Mouse (Mus musculus): ENCODE results near the gene Brd7. TPM values are rescaled to one million over a fixed set of nuclear protein-coding genes. Genes with fewer than 3 reads are reported as not detected.
A peak's percentile ranks its signal among the peaks of the same experiment; 100 is the strongest.

Brd7 gene
- polyA plus RNA-seq, 1 experiment from 2014 or later: 75.2 TPM

DNA sequence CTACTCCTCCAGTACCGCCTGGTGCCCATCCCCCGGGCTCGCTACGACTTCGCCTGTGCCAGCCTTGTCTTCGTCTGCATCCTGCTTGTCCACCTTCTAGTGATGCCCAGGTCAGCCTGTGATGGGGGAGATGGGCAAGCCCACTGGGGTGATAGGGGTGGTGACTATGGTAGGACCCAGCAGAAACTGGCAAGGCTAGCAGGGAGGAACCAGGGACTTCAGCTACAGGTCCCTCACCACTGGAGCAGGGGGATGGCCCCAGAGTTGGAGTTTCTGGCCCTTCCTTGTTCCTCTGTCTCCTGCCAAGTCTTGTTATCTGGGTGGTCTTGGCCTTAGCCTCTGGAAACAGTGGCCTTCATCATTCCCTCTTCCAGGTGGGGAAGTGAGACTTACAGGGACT is 41.9 kb downstream of the Brd7 start:
- no peak overlapping the region for H3K27ac ChIP-seq
- peaks cover 11% of the 10 kb centered on the region for H3K4me1 ChIP-seq
- no peaks in the 10 kb centered on the region for H3K9me3 ChIP-seq (replicated peaks)
- H3K36me3 ChIP-seq (ENCODE audit: poor library complexity, severe bottlenecking): peaks cover 5% of the 10 kb centered on the region
- H3K27me3 ChIP-seq: no peaks in the 10 kb centered on the region
- no peak overlapping the region for H3K4me2 ChIP-seq
- ATAC-seq: no peak
- H3K4me3 ChIP-seq: no peak overlapping the region
- H3K9ac ChIP-seq: no peak overlapping the region
- WGBS: 94% methylated on average over 6 of the region's 6 CpGs

DNA sequence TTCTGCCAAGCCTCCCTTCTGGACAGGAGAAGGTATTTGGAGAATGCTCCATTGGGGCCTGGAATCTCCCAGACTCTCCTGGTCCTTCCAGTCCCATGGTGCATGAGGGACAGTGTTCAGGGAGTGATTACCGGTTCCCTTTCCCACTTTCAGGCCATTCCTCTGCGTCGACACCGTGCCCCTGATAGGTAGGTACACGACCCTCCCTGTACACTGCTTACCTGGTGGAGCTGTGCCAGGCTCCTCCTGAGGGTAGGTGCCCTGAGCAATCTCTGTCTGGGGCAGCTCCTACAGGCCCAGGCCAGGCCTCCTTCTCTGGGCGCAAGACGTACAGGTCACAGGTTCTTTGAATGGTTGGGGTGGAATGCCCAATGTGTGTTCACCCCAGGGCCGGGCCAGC is 43.8 kb downstream of the Brd7 start:
- H3K9ac ChIP-seq: no peak overlapping the region

DNA sequence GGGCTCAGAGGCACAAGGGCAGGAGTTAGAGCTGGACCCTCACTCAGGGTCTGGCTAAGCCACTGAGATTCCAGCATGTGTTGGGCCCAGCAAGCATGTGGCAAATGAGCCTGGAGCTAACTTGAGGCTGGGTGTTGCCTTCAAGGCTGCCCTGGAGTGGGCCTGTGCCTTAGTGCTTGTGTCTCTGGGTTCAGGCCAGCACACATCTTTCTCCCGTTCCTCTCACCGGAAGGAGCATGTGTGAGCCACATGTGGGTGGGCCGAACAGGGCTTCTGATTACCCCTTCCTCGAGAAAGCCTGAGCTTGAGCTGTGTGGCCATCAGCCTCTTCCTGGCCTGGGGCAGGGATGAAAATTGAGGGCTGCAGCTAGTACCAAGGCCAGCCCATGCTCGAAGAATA is 44.7 kb downstream of the Brd7 start:
- Histone ChIP-seq H3K4me2 (no peak overlapping the region), H3K9ac (no peak overlapping the region), H3K27ac (no peak overlapping the region), H3K4me3 (no peak overlapping the region), H3K36me3 (ENCODE audit: poor library complexity, severe bottlenecking) (no peaks in the 10 kb centered on the region), H3K4me1 (peaks cover 11% of the 10 kb centered on the region), H3K27me3 (no peaks in the 10 kb centered on the region), H3K9me3 (replicated peaks) (no peaks in the 10 kb centered on the region)
- WGBS: 88% methylated on average over 5 of the region's 5 CpGs
- ATAC-seq: no peak

More for the DNA sequence above, 43.8 kb downstream of the Brd7 start:
- H3K9me3 ChIP-seq (replicated peaks): no peaks in the 10 kb centered on the region
- H3K4me3 ChIP-seq: no peak overlapping the region
- H3K36me3 ChIP-seq (ENCODE audit: poor library complexity, severe bottlenecking): no peaks in the 10 kb centered on the region
- peaks cover 11% of the 10 kb centered on the region for H3K4me1 ChIP-seq
- H3K27ac ChIP-seq: no peak overlapping the region
- H3K27me3 ChIP-seq: no peaks in the 10 kb centered on the region
- no peak overlapping the region for H3K4me2 ChIP-seq
- 94% methylated on average over 8 of the region's 8 CpGs for WGBS
- ATAC-seq: no peak

DNA sequence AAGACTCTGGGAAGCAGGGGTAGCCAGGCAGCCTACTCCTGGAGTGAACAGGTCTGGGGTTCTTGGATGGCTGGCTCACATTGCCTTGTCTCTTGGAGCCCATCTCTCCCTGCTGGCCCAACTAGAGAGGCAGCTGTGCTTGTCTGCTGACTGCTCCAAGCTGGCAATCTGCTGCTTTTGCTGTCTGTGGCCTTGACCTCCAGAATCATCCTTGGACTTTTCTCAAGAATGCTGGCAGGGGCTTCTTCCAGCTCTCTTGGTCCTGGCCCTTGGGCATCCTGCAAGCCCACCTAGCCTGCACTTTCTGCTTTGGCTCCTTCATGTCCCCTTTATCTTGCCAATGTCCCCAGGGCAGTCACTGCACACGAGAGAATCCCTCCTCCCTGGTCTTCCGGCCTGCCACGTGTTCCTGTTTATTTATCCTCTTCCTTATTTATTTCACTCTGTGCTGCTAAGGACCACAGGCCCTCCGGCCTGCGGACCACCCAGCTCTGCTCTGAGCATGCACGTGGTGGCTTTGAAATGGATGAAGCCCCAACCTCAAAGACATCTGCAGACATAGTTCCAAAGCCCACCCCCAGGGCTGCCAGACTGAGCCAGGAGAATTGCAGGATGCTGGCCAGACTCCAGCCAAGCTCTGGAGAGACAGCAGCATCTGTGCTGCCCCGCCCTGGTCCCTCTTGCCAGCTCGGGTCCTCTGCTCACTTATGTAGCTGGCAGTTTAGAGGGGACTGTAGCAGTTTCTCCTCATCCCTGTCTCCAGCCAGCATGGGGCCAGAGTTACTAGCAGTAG is 45.7 kb downstream of the Brd7 start:
- H3K36me3 ChIP-seq (ENCODE audit: poor library complexity, severe bottlenecking): no peaks in the 10 kb centered on the region
- peak; percentile 83 for ATAC-seq
- no peak overlapping the region; the same call in 1 of the 2 replicates for H3K27ac ChIP-seq
- H3K27me3 ChIP-seq: no peaks in the 10 kb centered on the region
- H3K9me3 ChIP-seq (replicated peaks): no peaks in the 10 kb centered on the region
- H3K4me1 ChIP-seq: peaks cover 11% of the 10 kb centered on the region
- no peak overlapping the region for H3K9ac ChIP-seq
- no peak overlapping the region for H3K4me2 ChIP-seq
- no peak overlapping the region for H3K4me3 ChIP-seq
- WGBS: 57% methylated on average over 8 of the region's 8 CpGs

DNA sequence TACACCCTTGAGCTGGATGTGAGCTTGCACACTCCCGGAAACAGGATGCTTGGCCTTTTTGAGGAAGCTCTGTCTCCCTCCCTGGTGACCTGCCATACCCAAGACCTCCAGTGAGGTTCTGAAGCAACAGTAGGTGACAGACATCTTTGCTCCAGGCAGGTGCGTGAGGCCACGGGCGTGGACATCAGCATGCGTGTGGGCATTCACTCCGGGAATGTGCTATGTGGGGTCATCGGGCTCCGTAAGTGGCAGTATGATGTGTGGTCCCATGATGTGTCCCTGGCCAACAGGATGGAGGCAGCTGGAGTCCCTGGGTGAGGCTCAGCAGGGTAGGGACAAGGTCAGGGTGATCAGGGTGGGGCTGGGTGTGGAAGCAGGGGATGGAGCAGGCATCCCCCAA is 46.7 kb downstream of the Brd7 start:
- Histone ChIP-seq H3K4me3 (no peak overlapping the region), H3K27me3 (no peaks in the 10 kb centered on the region), H3K27ac (no peak overlapping the region), H3K4me2 (no peak overlapping the region), H3K36me3 (ENCODE audit: poor library complexity, severe bottlenecking) (no peaks in the 10 kb centered on the region), H3K4me1 (peaks cover 11% of the 10 kb centered on the region), H3K9me3 (replicated peaks) (no peaks in the 10 kb centered on the region), H3K9ac (no peak overlapping the region)
- no peak for ATAC-seq
- 97% methylated on average over 8 of the region's 8 CpGs for WGBS

DNA sequence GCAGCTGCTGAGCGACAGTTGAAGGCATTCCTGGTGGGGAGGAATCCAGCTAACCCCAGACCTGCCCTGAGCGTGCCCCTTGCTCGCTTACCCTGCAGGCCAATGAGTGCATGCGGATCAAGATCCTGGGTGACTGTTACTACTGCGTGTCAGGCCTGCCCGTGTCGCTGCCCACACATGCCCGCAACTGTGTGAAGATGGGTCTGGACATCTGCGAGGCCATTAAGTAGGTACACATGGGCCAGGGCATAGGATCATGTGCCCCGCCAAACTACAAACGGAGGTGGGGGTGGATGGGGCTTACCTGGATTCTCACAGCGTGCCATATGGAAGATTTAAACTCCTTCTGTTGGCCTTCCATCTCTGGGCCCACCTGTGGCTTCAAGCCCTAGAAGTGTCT is 48.0 kb downstream of the Brd7 start:
- no peaks in the 10 kb centered on the region for H3K9me3 ChIP-seq (replicated peaks)
- no peaks in the 10 kb centered on the region for H3K27me3 ChIP-seq
- 94% methylated on average over 12 of the region's 12 CpGs for WGBS
- no peak for ATAC-seq
- no peaks in the 10 kb centered on the region for H3K36me3 ChIP-seq (ENCODE audit: poor library complexity, severe bottlenecking)
- no peak overlapping the region for H3K4me3 ChIP-seq
- H3K27ac ChIP-seq: no peak overlapping the region
- no peak overlapping the region for H3K9ac ChIP-seq
- peaks cover 11% of the 10 kb centered on the region for H3K4me1 ChIP-seq
- H3K4me2 ChIP-seq: no peak overlapping the region

DNA sequence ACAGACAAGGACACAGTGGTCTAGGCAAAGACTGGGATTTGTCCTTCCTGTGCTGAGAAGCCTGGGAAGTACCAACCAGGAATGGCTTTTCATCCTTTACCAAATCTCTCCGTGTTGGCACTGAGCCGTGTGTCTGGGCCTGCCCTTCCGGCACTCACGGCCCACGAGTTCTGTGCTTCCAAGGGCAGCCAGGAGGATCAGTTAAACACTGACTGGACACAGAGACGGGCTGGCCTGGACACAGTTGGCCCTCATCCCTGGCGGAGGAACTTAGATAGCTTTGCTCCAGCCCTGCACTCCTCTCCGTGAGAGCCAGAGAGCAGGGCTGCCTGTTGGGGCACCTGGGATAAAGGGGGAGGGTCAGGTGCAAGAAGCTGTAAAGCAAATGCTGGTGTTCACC is 49.0 kb downstream of the Brd7 start:
- H3K4me2 ChIP-seq: no peak overlapping the region
- no peaks in the 10 kb centered on the region for H3K36me3 ChIP-seq (ENCODE audit: poor library complexity, severe bottlenecking)
- no peaks in the 10 kb centered on the region for H3K27me3 ChIP-seq
- no peaks in the 10 kb centered on the region for H3K9me3 ChIP-seq (replicated peaks)
- no peak overlapping the region for H3K4me3 ChIP-seq
- H3K9ac ChIP-seq: no peak overlapping the region
- H3K27ac ChIP-seq: no peak overlapping the region
- peaks cover 11% of the 10 kb centered on the region for H3K4me1 ChIP-seq
- ATAC-seq: no peak
- WGBS: 80% methylated on average over 8 of the region's 8 CpGs

DNA sequence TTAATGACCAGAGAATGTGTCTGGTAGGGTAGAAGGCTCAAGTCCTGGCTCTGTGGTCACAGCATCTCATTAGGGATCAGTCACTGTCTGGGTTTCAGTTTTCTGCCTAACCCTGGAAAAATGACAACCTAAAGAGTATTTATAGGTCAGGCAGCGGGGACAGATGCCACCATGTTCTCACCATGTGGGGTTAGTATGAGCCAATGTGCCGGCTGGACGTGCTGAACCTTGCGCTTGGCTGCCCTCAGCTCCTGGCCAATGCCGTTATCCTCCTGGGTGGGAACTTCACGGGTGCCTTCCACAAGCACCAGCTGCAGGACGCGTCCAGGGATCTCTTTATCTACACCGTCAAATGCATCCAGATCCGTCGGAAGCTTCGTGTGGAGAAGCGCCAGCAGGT is 51.7 kb downstream of the Brd7 start:
- Histone ChIP-seq H3K27me3 (no peaks in the 10 kb centered on the region), H3K27ac (no peak overlapping the region), H3K4me2 (no peak overlapping the region), H3K4me3 (no peak overlapping the region), H3K36me3 (ENCODE audit: poor library complexity, severe bottlenecking) (no peaks in the 10 kb centered on the region), H3K4me1 (no peaks in the 10 kb centered on the region), H3K9me3 (replicated peaks) (no peaks in the 10 kb centered on the region), H3K9ac (no peak overlapping the region)
- 94% methylated on average over 13 of the region's 13 CpGs for WGBS
- no peak for ATAC-seq

DNA sequence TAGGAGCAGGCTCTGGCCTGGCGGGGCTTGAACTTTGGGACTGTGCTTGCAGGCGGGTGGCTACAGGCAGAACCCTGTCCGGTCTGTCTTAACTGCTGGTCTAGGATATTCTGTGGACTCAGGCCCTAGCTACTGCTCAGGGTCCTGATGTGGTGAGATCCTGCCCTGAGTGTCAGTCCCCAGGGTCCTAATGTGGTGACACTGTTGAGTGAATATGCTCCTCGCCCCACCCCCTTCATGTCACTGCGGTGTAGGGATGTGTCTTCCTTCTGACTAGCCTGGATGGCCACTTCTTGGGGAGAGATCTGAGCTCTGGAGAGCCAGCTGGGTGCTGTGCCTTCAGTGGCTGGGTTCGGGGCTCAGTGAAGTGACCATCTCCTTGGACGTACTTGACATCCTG is 52.1 kb downstream of the Brd7 start:
- H3K4me2 ChIP-seq: no peak overlapping the region
- H3K27ac ChIP-seq: no peak overlapping the region
- no peak for ATAC-seq
- H3K9ac ChIP-seq: no peak overlapping the region
- H3K36me3 ChIP-seq (ENCODE audit: poor library complexity, severe bottlenecking): no peaks in the 10 kb centered on the region
- H3K4me3 ChIP-seq: no peak overlapping the region
- H3K27me3 ChIP-seq: no peaks in the 10 kb centered on the region
- no peaks in the 10 kb centered on the region for H3K4me1 ChIP-seq
- 94% methylated on average over 7 of the region's 7 CpGs for WGBS
- no peaks in the 10 kb centered on the region for H3K9me3 ChIP-seq (replicated peaks)

DNA sequence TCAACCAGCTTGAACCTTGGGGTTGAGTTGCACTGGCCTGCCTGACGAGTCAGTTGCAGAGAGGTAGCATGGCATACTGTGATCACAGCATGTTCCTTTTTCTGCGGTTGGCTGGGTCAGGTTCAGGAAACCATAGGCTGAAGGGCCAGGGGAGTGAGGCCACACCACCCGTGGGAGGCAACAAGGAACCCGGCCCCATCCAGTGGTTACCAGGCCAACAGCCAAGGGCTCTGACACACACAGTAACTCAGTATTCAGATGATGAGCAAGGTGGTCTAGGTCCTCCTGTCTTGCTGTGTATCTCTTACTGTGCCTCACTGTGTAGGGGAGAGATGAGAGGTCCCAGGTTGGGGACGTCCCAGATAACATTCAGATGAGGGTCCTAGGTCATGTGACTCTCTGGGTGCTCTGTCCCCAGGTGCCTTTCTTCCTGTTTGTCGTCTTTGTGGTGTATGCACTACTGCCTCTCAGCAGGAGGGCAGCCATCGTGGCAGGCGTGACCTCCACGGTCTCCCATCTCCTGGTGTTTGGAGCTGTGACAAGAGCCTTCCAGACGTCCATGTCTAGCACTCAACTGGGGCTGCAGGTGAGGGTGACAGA is 52.6 kb downstream of the Brd7 start:
- H3K9me3 ChIP-seq (replicated peaks): no peaks in the 10 kb centered on the region
- WGBS: 79% methylated on average over 10 of the region's 10 CpGs
- no peaks in the 10 kb centered on the region for H3K36me3 ChIP-seq (ENCODE audit: poor library complexity, severe bottlenecking)
- no peaks in the 10 kb centered on the region for H3K27me3 ChIP-seq
- H3K4me2 ChIP-seq: no peak overlapping the region
- no peak overlapping the region for H3K4me3 ChIP-seq
- no peak overlapping the region for H3K9ac ChIP-seq
- H3K4me1 ChIP-seq: no peaks in the 10 kb centered on the region
- no peak for ATAC-seq
- H3K27ac ChIP-seq: no peak overlapping the region

DNA sequence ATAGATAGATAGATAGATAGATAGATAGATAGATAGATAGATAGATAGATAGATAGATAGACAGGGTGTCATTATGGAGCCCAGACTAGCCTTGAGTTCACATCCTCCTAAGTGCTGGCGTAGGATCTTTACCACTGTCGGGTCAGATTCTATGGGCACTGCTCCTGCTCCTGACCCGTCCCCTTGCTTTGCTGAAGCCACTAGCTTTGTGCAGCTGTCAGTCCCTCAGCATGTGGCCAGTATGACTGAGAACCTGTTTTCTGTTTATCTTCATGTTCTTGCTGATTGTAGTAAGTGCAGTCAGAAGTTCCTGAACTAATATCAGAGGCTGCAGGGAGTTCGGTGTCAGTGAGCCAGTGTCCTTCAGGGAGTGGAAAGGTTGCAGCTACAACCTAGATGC is 54.3 kb downstream of the Brd7 start:
- 86% methylated on average over 4 of the region's 4 CpGs for WGBS
- no peak overlapping the region for H3K4me3 ChIP-seq
- no peaks in the 10 kb centered on the region for H3K9me3 ChIP-seq (replicated peaks)
- H3K9ac ChIP-seq: no peak overlapping the region
- no peak for ATAC-seq
- no peaks in the 10 kb centered on the region for H3K4me1 ChIP-seq
- no peak overlapping the region for H3K4me2 ChIP-seq
- H3K36me3 ChIP-seq (ENCODE audit: poor library complexity, severe bottlenecking): no peaks in the 10 kb centered on the region
- no peaks in the 10 kb centered on the region for H3K27me3 ChIP-seq
- no peak overlapping the region for H3K27ac ChIP-seq

DNA sequence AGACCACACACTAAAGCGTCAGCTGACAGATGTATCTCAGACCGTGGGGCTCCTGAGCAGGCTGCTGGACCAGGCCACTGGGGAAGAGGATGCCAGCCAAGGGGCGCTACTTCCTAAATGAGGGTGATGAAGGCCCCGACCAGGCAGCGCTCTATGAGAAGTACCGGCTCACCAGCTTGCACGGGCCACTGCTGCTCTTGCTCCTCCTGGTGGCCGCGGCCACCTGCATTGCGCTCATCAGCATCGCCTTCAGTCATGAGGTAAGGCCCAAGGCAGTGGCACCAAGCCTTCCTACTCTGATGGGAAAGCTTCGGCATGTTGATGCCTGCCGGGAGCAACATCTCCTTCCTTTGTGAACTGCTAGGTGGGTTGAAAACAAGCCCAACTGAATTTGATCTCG is 55.5 kb downstream of the Brd7 start:
- no peaks in the 10 kb centered on the region for H3K9me3 ChIP-seq (replicated peaks)
- no peaks in the 10 kb centered on the region for H3K36me3 ChIP-seq (ENCODE audit: poor library complexity, severe bottlenecking)
- WGBS: 71% methylated on average over 14 of the region's 14 CpGs
- peaks cover 6% of the 10 kb centered on the region for H3K4me1 ChIP-seq
- ATAC-seq: no peak
- H3K27me3 ChIP-seq: no peaks in the 10 kb centered on the region
- no peak overlapping the region for H3K9ac ChIP-seq
- H3K27ac ChIP-seq: no peak overlapping the region
- H3K4me3 ChIP-seq: no peak overlapping the region
- no peak overlapping the region for H3K4me2 ChIP-seq

DNA sequence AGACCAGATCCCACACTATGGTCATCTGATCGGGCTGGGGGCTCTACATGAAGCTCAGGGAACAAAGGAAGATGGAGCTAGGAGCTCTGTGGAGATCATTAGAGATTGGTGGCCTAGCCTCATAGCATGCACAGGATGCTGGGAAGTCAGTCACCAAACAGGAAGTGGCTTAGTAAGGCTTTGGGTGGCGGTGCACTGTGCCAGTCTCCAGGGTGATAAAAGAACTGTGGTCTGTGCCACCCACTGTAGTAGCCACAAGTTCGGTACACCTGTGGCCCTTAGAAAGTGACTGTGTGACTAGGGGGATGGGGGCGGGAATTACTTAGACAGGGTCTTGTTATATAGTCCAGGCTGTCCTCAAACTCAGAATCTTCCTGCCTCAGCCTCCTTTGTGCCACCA is 56.2 kb downstream of the Brd7 start:
- Histone ChIP-seq H3K4me1 (peaks cover 7% of the 10 kb centered on the region), H3K27me3 (no peaks in the 10 kb centered on the region), H3K4me2 (no peak overlapping the region), H3K27ac (no peak overlapping the region), H3K4me3 (no peak overlapping the region), H3K9ac (no peak overlapping the region), H3K9me3 (replicated peaks) (no peaks in the 10 kb centered on the region), H3K36me3 (ENCODE audit: poor library complexity, severe bottlenecking) (no peaks in the 10 kb centered on the region)
- WGBS: 96% methylated on average over 4 of the region's 4 CpGs
- ATAC-seq: no peak
